Mouse (Mus musculus): ENCODE measurements around the gene Grik2. TPM values are rescaled to one million over a fixed set of nuclear protein-coding genes. Genes with fewer than 3 reads are reported as not detected.

Gene Grik2
- total RNA-seq, 1 experiment, result 0.22 TPM

DNA sequence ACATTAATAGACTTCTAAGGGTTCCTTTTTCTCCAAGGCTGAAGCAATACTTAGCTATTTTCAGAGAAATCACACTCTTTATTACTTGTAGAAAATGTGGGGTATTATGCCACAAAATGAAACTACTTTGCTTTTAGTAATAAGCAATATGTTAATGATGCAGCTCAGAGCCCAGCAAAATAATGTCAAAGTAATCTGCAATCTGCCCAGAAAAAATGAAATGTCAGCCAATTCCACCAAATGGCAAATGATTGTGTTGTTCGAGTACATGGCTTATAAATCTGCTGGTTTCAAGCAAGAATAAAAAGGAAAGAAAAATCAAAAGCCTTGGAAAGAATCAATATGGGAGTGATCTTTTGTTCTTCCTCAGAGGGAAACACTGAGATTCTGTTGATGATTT lies 136.2 kb downstream of the Grik2 start:
- in situ Hi-C loops (cut with MboI; ENCODE audit: low sequenced_read_pairs in 2 of 2, unreplicated experiment in 2 of 2), result no loop called here
- H3K4me1 ChIP-seq (ENCODE audit: control insufficient read depth in 2 of 2, insufficient read depth in 2 of 2, low read length in 2 of 2, poor library complexity in 1 of 2), result no peaks in the 10 kb centered on the region
- no peak for TF ChIP-seq MAFK (IDR thresholded peaks at IDR 0.05; ENCODE audit: insufficient read depth, low read depth, low read length)
- no peak for TF ChIP-seq CHD2 (IDR thresholded peaks at IDR 0.05; ENCODE audit: low read depth, low read length)
- TF ChIP-seq HCFC1 (IDR thresholded peaks at IDR 0.05; ENCODE audit: borderline replicate concordance, insufficient read depth, low read length), result no peak
- no peak for TF ChIP-seq ZNF384 (IDR thresholded peaks at IDR 0.05; ENCODE audit: low read depth, low read length)
- no peak for TF ChIP-seq ZC3H11A (IDR thresholded peaks at IDR 0.05; ENCODE audit: borderline replicate concordance, low read depth, low read length)
- H3K27ac ChIP-seq (ENCODE audit: insufficient read depth, low read depth, low read length, poor library complexity, severe bottlenecking), result no peak overlapping the region
- H3K4me3 ChIP-seq (ENCODE audit: insufficient read depth in 1 of 2, low read depth in 1 of 2, low read length in 2 of 2, poor library complexity in 1 of 2, severe bottlenecking in 1 of 2), result no peak overlapping the region
- no peaks in the 10 kb centered on the region for H3K36me3 ChIP-seq (ENCODE audit: control insufficient read depth, insufficient read depth, low read length, poor library complexity, severe bottlenecking)
- no peak for DNase-seq (ENCODE audit: low read depth, low spot score)
- H3K9me3 ChIP-seq (ENCODE audit: control insufficient read depth, insufficient read depth, low read depth, low read length), result no peaks in the 10 kb centered on the region
- H3K9ac ChIP-seq (ENCODE audit: insufficient read depth, low read depth, low read length, poor library complexity, severe bottlenecking), result no peak overlapping the region

- in situ Hi-C loops (cut with MboI; ENCODE audit: low sequenced_read_pairs in 2 of 2, unreplicated experiment in 2 of 2), result no loop called here
These were observed 141.4 kb downstream of the Grik2 start for GRCm38 (mm10) chr10:49647116-49647515.

GRCm38 (mm10) chr10:49639901-49640300 lies 148.7 kb downstream of the Grik2 start:
- Histone ChIP-seq H3K27ac (ENCODE audit: insufficient read depth, low read depth, low read length, poor library complexity, severe bottlenecking) (no peak overlapping the region), H3K36me3 (ENCODE audit: control insufficient read depth, insufficient read depth, low read length, poor library complexity, severe bottlenecking) (no peaks in the 10 kb centered on the region), H3K9me3 (ENCODE audit: control insufficient read depth, insufficient read depth, low read depth, low read length) (no peaks in the 10 kb centered on the region), H3K4me1 (ENCODE audit: control insufficient read depth in 2 of 2, insufficient read depth in 2 of 2, low read length in 2 of 2, poor library complexity in 1 of 2) (no peaks in the 10 kb centered on the region), H3K4me3 (ENCODE audit: insufficient read depth in 1 of 2, low read depth in 1 of 2, low read length in 2 of 2, poor library complexity in 1 of 2, severe bottlenecking in 1 of 2) (no peak overlapping the region), H3K9ac (ENCODE audit: insufficient read depth, low read depth, low read length, poor library complexity, severe bottlenecking) (no peak overlapping the region)
- TF ChIP-seq MAFK (IDR thresholded peaks at IDR 0.05; ENCODE audit: insufficient read depth, low read depth, low read length) (no peak), CHD2 (IDR thresholded peaks at IDR 0.05; ENCODE audit: low read depth, low read length) (no peak), ZC3H11A (IDR thresholded peaks at IDR 0.05; ENCODE audit: borderline replicate concordance, low read depth, low read length) (no peak), HCFC1 (IDR thresholded peaks at IDR 0.05; ENCODE audit: borderline replicate concordance, insufficient read depth, low read length) (no peak), ZNF384 (IDR thresholded peaks at IDR 0.05; ENCODE audit: low read depth, low read length) (no peak)
- DNase-seq (ENCODE audit: low read depth, low spot score), result no peak
- in situ Hi-C loops (cut with MboI; ENCODE audit: low sequenced_read_pairs in 2 of 2, unreplicated experiment in 2 of 2), result no loop called here

More at GRCm38 (mm10) chr10:49647116-49647515, 141.4 kb downstream of the Grik2 start:
- TF ChIP-seq MAFK (IDR thresholded peaks at IDR 0.05; ENCODE audit: insufficient read depth, low read depth, low read length) (no peak), CHD2 (IDR thresholded peaks at IDR 0.05; ENCODE audit: low read depth, low read length) (no peak), ZNF384 (IDR thresholded peaks at IDR 0.05; ENCODE audit: low read depth, low read length) (no peak)
- H3K27ac ChIP-seq (ENCODE audit: insufficient read depth, low read depth, low read length, poor library complexity, severe bottlenecking), result no peak overlapping the region
- H3K36me3 ChIP-seq (ENCODE audit: control insufficient read depth, insufficient read depth, low read length, poor library complexity, severe bottlenecking), result no peaks in the 10 kb centered on the region
- H3K4me3 ChIP-seq (ENCODE audit: insufficient read depth in 1 of 2, low read depth in 1 of 2, low read length in 2 of 2, poor library complexity in 1 of 2, severe bottlenecking in 1 of 2), result no peak overlapping the region
- no peaks in the 10 kb centered on the region for H3K4me1 ChIP-seq (ENCODE audit: control insufficient read depth in 2 of 2, insufficient read depth in 2 of 2, low read length in 2 of 2, poor library complexity in 1 of 2)
- no peak for DNase-seq (ENCODE audit: low read depth, low spot score)
- no peaks in the 10 kb centered on the region for H3K9me3 ChIP-seq (ENCODE audit: control insufficient read depth, insufficient read depth, low read depth, low read length)
- no peak overlapping the region for H3K9ac ChIP-seq (ENCODE audit: insufficient read depth, low read depth, low read length, poor library complexity, severe bottlenecking)

DNA sequence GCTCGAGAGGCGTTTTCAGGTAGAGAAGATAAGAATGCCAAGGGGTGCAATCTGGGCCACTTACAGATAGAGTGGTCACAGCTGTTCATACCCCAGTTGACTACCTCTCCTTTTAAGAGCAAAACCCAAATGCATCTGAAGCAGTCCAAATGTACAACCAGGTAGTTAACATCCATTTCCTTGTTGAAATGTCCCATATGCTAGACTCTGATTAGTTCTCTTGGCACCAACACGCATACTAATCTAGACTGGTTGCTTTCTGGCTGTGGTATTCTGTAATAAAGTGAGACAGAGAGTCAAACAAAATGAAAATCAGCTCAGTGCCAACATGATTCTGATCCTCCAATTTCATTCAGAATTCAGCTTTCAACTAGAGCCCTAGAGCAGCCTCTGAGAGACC lies 164.6 kb downstream of the Grik2 start:
- H3K27ac ChIP-seq (ENCODE audit: insufficient read depth, low read depth, low read length, poor library complexity, severe bottlenecking), result no peak overlapping the region
- in situ Hi-C loops (cut with MboI; ENCODE audit: low sequenced_read_pairs in 2 of 2, unreplicated experiment in 2 of 2), result no loop called here
- TF ChIP-seq MAFK (IDR thresholded peaks at IDR 0.05; ENCODE audit: insufficient read depth, low read depth, low read length) (no peak), HCFC1 (IDR thresholded peaks at IDR 0.05; ENCODE audit: borderline replicate concordance, insufficient read depth, low read length) (no peak), ZC3H11A (IDR thresholded peaks at IDR 0.05; ENCODE audit: borderline replicate concordance, low read depth, low read length) (no peak), ZNF384 (IDR thresholded peaks at IDR 0.05; ENCODE audit: low read depth, low read length) (no peak), CHD2 (IDR thresholded peaks at IDR 0.05; ENCODE audit: low read depth, low read length) (no peak)
- no peaks in the 10 kb centered on the region for H3K36me3 ChIP-seq (ENCODE audit: control insufficient read depth, insufficient read depth, low read length, poor library complexity, severe bottlenecking)
- DNase-seq (ENCODE audit: low read depth, low spot score), result no peak
- no peaks in the 10 kb centered on the region for H3K4me1 ChIP-seq (ENCODE audit: control insufficient read depth in 2 of 2, insufficient read depth in 2 of 2, low read length in 2 of 2, poor library complexity in 1 of 2)
- no peaks in the 10 kb centered on the region for H3K9me3 ChIP-seq (ENCODE audit: control insufficient read depth, insufficient read depth, low read depth, low read length)
- H3K4me3 ChIP-seq (ENCODE audit: insufficient read depth in 1 of 2, low read depth in 1 of 2, low read length in 2 of 2, poor library complexity in 1 of 2, severe bottlenecking in 1 of 2), result no peak overlapping the region
- no peak overlapping the region for H3K9ac ChIP-seq (ENCODE audit: insufficient read depth, low read depth, low read length, poor library complexity, severe bottlenecking)

DNA sequence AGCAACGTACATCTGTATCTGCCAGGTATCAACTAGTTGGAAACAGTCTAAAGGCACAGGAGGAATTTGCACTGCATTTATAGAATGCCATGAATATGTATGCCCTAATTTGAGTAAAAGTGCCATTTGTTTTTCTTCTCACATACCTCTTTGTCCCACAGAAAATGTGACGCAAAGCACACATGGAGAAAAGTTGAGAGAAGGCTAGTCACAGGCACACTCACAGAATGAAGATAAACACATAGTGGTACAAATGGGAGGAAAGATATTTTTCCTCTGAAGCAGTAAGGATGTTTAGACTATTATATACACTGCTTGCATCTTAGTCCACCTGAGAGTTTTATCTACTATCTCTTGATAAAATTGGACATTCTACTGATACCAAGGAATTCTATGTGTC lies 190.9 kb downstream of the Grik2 start:
- Histone ChIP-seq H3K9me3 (ENCODE audit: control insufficient read depth, insufficient read depth, low read depth, low read length) (no peaks in the 10 kb centered on the region), H3K4me1 (ENCODE audit: control insufficient read depth in 2 of 2, insufficient read depth in 2 of 2, low read length in 2 of 2, poor library complexity in 1 of 2) (no peaks in the 10 kb centered on the region), H3K9ac (ENCODE audit: insufficient read depth, low read depth, low read length, poor library complexity, severe bottlenecking) (no peak overlapping the region), H3K27ac (ENCODE audit: insufficient read depth, low read depth, low read length, poor library complexity, severe bottlenecking) (no peak overlapping the region), H3K36me3 (ENCODE audit: control insufficient read depth, insufficient read depth, low read length, poor library complexity, severe bottlenecking) (no peaks in the 10 kb centered on the region), H3K4me3 (ENCODE audit: insufficient read depth in 1 of 2, low read depth in 1 of 2, low read length in 2 of 2, poor library complexity in 1 of 2, severe bottlenecking in 1 of 2) (no peak overlapping the region)
- in situ Hi-C loops (cut with MboI; ENCODE audit: low sequenced_read_pairs in 2 of 2, unreplicated experiment in 2 of 2), result no loop called here
- DNase-seq (ENCODE audit: low read depth, low spot score), result no peak
- TF ChIP-seq ZNF384 (IDR thresholded peaks at IDR 0.05; ENCODE audit: low read depth, low read length) (no peak), ZC3H11A (IDR thresholded peaks at IDR 0.05; ENCODE audit: borderline replicate concordance, low read depth, low read length) (no peak), MAFK (IDR thresholded peaks at IDR 0.05; ENCODE audit: insufficient read depth, low read depth, low read length) (no peak), CHD2 (IDR thresholded peaks at IDR 0.05; ENCODE audit: low read depth, low read length) (no peak)
